Mouse (Mus musculus) T-cell, adult 2 months (primary cell): ENCODE data around the gene Fstl4.

Source experiments
- DNase-seq: peaks from one replicate; pipeline ENCODE4 v3.0.0; 2022; ENCODE audit warnings: low spot score

Fstl4 gene

GRCm38 (mm10) chr11:53025686-53026085, 261.3 kb downstream of the Fstl4 start:
- no peak for DNase-seq

GRCm38 (mm10) chr11:53028421-53029168, 264.2 kb downstream of the Fstl4 start:
- DNase-seq, result no peak

- DNase-seq, result no peak
These were observed 267.3 kb downstream of the Fstl4 start for GRCm38 (mm10) chr11:53031777-53032176.

- DNase-seq, result peak; percentile 38
These were observed 267.9 kb downstream of the Fstl4 start for GRCm38 (mm10) chr11:53032336-53032735.

- DNase-seq, result no peak
These were observed 271.0 kb downstream of the Fstl4 start for GRCm38 (mm10) chr11:53035414-53035813.

GRCm38 (mm10) chr11:53046850-53047249, 282.4 kb downstream of the Fstl4 start:
- no peak for DNase-seq

- no peak for DNase-seq
These were observed 289.7 kb downstream of the Fstl4 start for GRCm38 (mm10) chr11:53054151-53054550.

GRCm38 (mm10) chr11:53055896-53056295, 291.5 kb downstream of the Fstl4 start:
- no peak for DNase-seq

- no peak for DNase-seq
These were observed 292.3 kb downstream of the Fstl4 start for GRCm38 (mm10) chr11:53056781-53057180.

GRCm38 (mm10) chr11:53057821-53058553, 293.6 kb downstream of the Fstl4 start:
- DNase-seq, result no peak

- DNase-seq, result no peak
These were observed 294.1 kb downstream of the Fstl4 start for GRCm38 (mm10) chr11:53058557-53058956.

- no peak for DNase-seq
These were observed 303.5 kb downstream of the Fstl4 start for GRCm38 (mm10) chr11:53067699-53068478.

GRCm38 (mm10) chr11:53068479-53069065, 304.1 kb downstream of the Fstl4 start:
- DNase-seq, result no peak

GRCm38 (mm10) chr11:53069751-53070150, 305.3 kb downstream of the Fstl4 start:
- no peak for DNase-seq

- no peak for DNase-seq
These were observed 307.2 kb downstream of the Fstl4 start for GRCm38 (mm10) chr11:53071602-53072001.

- DNase-seq, result no peak
These were observed 313.2 kb downstream of the Fstl4 start for GRCm38 (mm10) chr11:53077641-53078040.

- no peak for DNase-seq
These were observed 314.2 kb downstream of the Fstl4 start for GRCm38 (mm10) chr11:53078419-53079334.

- DNase-seq, result no peak
These were observed 316.9 kb downstream of the Fstl4 start for GRCm38 (mm10) chr11:53081310-53081709.

- DNase-seq, result peak; percentile 42
These were observed 320.9 kb downstream of the Fstl4 start for GRCm38 (mm10) chr11:53085367-53085766.

- DNase-seq, result no peak
These were observed 321.6 kb downstream of the Fstl4 start for GRCm38 (mm10) chr11:53085858-53086565.
